Mouse (Mus musculus) neural tube, embryonic 11.5 days (tissue): ENCODE measurements at regions not wholly inside any gene's neighbourhood (a gene's known extent, or its start where the extent isn't known, plus 50 kb on each side); places are given as distances from the start of the nearest gene placed in this dataset.

Experiments
- ATAC-seq: fragments of 200-750 bp; cut with Nextera tagmentation; 2 replicates; pipeline ENCODE4 v1.8.0; 2017; ENCODE audit warnings: moderate number of reproducible peaks, mild to moderate bottlenecking, moderate TSS enrichment, moderate library complexity; ENCODE audit not compliant: insufficient read depth, low FRiP score, low TSS enrichment
- DNase-seq: peaks from one replicate; pipeline ENCODE4 v3.0.0-alpha.2; 2015; ENCODE audit warnings: low spot score
- H3K27ac ChIP-seq: fragments of 300-500 bp; sonication (generic); 2 replicates; pipeline ENCODE4 v1.5.1; 2014; ENCODE audit warnings: low read depth, mild to moderate bottlenecking, low read length
- H3K27me3 ChIP-seq: fragments of 300-500 bp; sonication (generic); 2 replicates; pipeline ENCODE4 v1.6.1; 2014; ENCODE audit warnings: mild to moderate bottlenecking, low read length, mixed read lengths; ENCODE audit not compliant: control insufficient read depth, insufficient read depth
- H3K36me3 ChIP-seq: fragments of 300-500 bp; sonication (generic); 2 replicates; pipeline ENCODE4 v1.6.1; 2014; ENCODE audit warnings: mild to moderate bottlenecking, low read length, moderate library complexity, mixed read lengths; ENCODE audit not compliant: control insufficient read depth, insufficient read depth
- H3K4me1 ChIP-seq: fragments of 300-500 bp; sonication (generic); 2 replicates; pipeline ENCODE4 v1.6.1; 2014; ENCODE audit warnings: low read length, mixed read lengths; ENCODE audit not compliant: control insufficient read depth, insufficient read depth
- H3K4me2 ChIP-seq: fragments of 300-500 bp; sonication (generic); 2 replicates; pipeline ENCODE4 v1.6.1; 2014; ENCODE audit warnings: low read depth, mild to moderate bottlenecking, moderate library complexity
- H3K4me3 ChIP-seq: fragments of 300-500 bp; sonication (generic); 2 replicates; pipeline ENCODE4 v1.5.1; 2014; ENCODE audit warnings: low read depth, low read length
- H3K9ac ChIP-seq: fragments of 300-500 bp; sonication (generic); 2 replicates; pipeline ENCODE4 v1.6.1; 2014; ENCODE audit warnings: mild to moderate bottlenecking, low read length
- H3K9me3 ChIP-seq: fragments of 300-500 bp; sonication (generic); 2 replicates; pipeline ENCODE4 v1.6.1; 2016; ENCODE audit warnings: low read length; ENCODE audit not compliant: control insufficient read depth
- WGBS: fragments of 180-500 bp; shearing (Covaris S2); extraction: QIAGEN DNeasy Blood & Tissue Kit; methylation state at CpG from one replicate; pipeline ENCODE4 v1.1.7; 2014; 5-methylcytosine and 5-hydroxymethylcytosine counted together

GRCm38 (mm10) chr13:35397166-35397565, 262.5 kb upstream of the Cdyl start:
- no peak overlapping the region for H3K9ac ChIP-seq
- WGBS = 91% methylated on average over 2 of the region's 2 CpGs
- H3K36me3 ChIP-seq = no peaks in the 10 kb centered on the region

GRCm38 (mm10) chr13:35398192-35398591, 261.4 kb upstream of the Cdyl start:
- 70% methylated on average over 8 of the region's 8 CpGs for WGBS
- no peak for ATAC-seq
- H3K36me3 ChIP-seq = no peaks in the 10 kb centered on the region

More at GRCm38 (mm10) chr13:35397166-35397565, 262.5 kb upstream of the Cdyl start:
- DNase-seq = no peak
- no peak overlapping the region for H3K4me3 ChIP-seq
- H3K4me2 ChIP-seq = no peak overlapping the region
- no peaks in the 10 kb centered on the region for H3K4me1 ChIP-seq
- H3K27ac ChIP-seq = no peak overlapping the region
- H3K9me3 ChIP-seq = no peaks in the 10 kb centered on the region
- no peaks in the 10 kb centered on the region for H3K27me3 ChIP-seq
- ATAC-seq = no peak

GRCm38 (mm10) chr13:35402856-35403255, 256.8 kb upstream of the Cdyl start:
- no peak for DNase-seq
- Histone ChIP-seq H3K4me1 (no peaks in the 10 kb centered on the region), H3K27ac (no peak overlapping the region), H3K27me3 (no peaks in the 10 kb centered on the region), H3K4me3 (no peak overlapping the region), H3K4me2 (no peak overlapping the region), H3K36me3 (no peaks in the 10 kb centered on the region), H3K9me3 (no peaks in the 10 kb centered on the region), H3K9ac (no peak overlapping the region)
- no peak for ATAC-seq
- WGBS = 85% methylated on average over 2 of the region's 2 CpGs

More at GRCm38 (mm10) chr13:35398192-35398591, 261.4 kb upstream of the Cdyl start:
- Histone ChIP-seq H3K9me3 (no peaks in the 10 kb centered on the region), H3K4me3 (no peak overlapping the region), H3K27me3 (no peaks in the 10 kb centered on the region), H3K4me1 (no peaks in the 10 kb centered on the region), H3K9ac (no peak overlapping the region), H3K4me2 (no peak overlapping the region), H3K27ac (no peak overlapping the region)
- DNase-seq = no peak

GRCm38 (mm10) chr13:35404428-35404827, 255.2 kb upstream of the Cdyl start:
- 94% methylated on average over 5 of the region's 5 CpGs for WGBS

GRCm38 (mm10) chr13:35405384-35405783, 254.2 kb upstream of the Cdyl start:
- no peak overlapping the region for H3K4me2 ChIP-seq
- 61% methylated on average over 1 of the region's 1 CpGs for WGBS

More at GRCm38 (mm10) chr13:35404428-35404827, 255.2 kb upstream of the Cdyl start:
- H3K36me3 ChIP-seq = no peaks in the 10 kb centered on the region
- H3K9ac ChIP-seq = no peak overlapping the region
- H3K4me3 ChIP-seq = no peak overlapping the region
- ATAC-seq (no peak), DNase-seq (no peak)
- H3K9me3 ChIP-seq = no peaks in the 10 kb centered on the region
- H3K27me3 ChIP-seq = no peaks in the 10 kb centered on the region
- H3K27ac ChIP-seq = no peak overlapping the region
- no peaks in the 10 kb centered on the region for H3K4me1 ChIP-seq
- no peak overlapping the region for H3K4me2 ChIP-seq

GRCm38 (mm10) chr13:35417500-35417899, 242.1 kb upstream of the Cdyl start:
- Histone ChIP-seq H3K36me3 (no peaks in the 10 kb centered on the region), H3K4me2 (no peak overlapping the region), H3K27ac (no peak overlapping the region), H3K9me3 (no peaks in the 10 kb centered on the region), H3K9ac (no peak overlapping the region), H3K27me3 (no peaks in the 10 kb centered on the region), H3K4me3 (no peak overlapping the region), H3K4me1 (no peaks in the 10 kb centered on the region)
- DNase-seq = no peak
- no peak for ATAC-seq
- WGBS = 90% methylated on average over 4 of the region's 4 CpGs

More at GRCm38 (mm10) chr13:35405384-35405783, 254.2 kb upstream of the Cdyl start:
- DNase-seq (no peak), ATAC-seq (no peak)
- H3K4me1 ChIP-seq = no peaks in the 10 kb centered on the region
- no peak overlapping the region for H3K9ac ChIP-seq
- no peaks in the 10 kb centered on the region for H3K36me3 ChIP-seq
- no peak overlapping the region for H3K27ac ChIP-seq
- H3K4me3 ChIP-seq = no peak overlapping the region
- no peaks in the 10 kb centered on the region for H3K9me3 ChIP-seq
- H3K27me3 ChIP-seq = no peaks in the 10 kb centered on the region

- Histone ChIP-seq H3K4me1 (no peaks in the 10 kb centered on the region), H3K9me3 (no peaks in the 10 kb centered on the region), H3K4me3 (no peak overlapping the region), H3K4me2 (no peak overlapping the region), H3K9ac (no peak overlapping the region), H3K27ac (no peak overlapping the region), H3K27me3 (no peaks in the 10 kb centered on the region), H3K36me3 (no peaks in the 10 kb centered on the region)
- ATAC-seq = no peak
- 79% methylated on average over 3 of the region's 3 CpGs for WGBS
- no peak for DNase-seq
These were observed 239.6 kb upstream of the Cdyl start for GRCm38 (mm10) chr13:35420076-35420475.

- 80% methylated on average over 4 of the region's 4 CpGs for WGBS
- ATAC-seq = no peak
- Histone ChIP-seq H3K9ac (no peak overlapping the region), H3K27ac (no peak overlapping the region), H3K4me2 (no peak overlapping the region), H3K27me3 (no peaks in the 10 kb centered on the region), H3K36me3 (no peaks in the 10 kb centered on the region), H3K4me3 (no peak overlapping the region), H3K4me1 (no peaks in the 10 kb centered on the region), H3K9me3 (no peaks in the 10 kb centered on the region)
- DNase-seq = no peak
These were observed 233.6 kb upstream of the Cdyl start for GRCm38 (mm10) chr13:35426061-35426460.

- 66% methylated on average over 7 of the region's 7 CpGs for WGBS
- H3K27ac ChIP-seq = no peak overlapping the region
- DNase-seq (no peak), ATAC-seq (no peak)
- no peaks in the 10 kb centered on the region for H3K27me3 ChIP-seq
- H3K4me1 ChIP-seq = no peaks in the 10 kb centered on the region
- no peaks in the 10 kb centered on the region for H3K36me3 ChIP-seq
- H3K9me3 ChIP-seq = no peaks in the 10 kb centered on the region
- no peak overlapping the region for H3K4me2 ChIP-seq
- no peak overlapping the region for H3K4me3 ChIP-seq
- no peak overlapping the region for H3K9ac ChIP-seq
These were observed 224.5 kb upstream of the Cdyl start for GRCm38 (mm10) chr13:35435173-35435572.
